Mouse (Mus musculus) brain, embryonic 14.5 days (tissue): ENCODE measurements around the gene Nckap5.

Experiments
- CTCF ChIP-seq: fragments of 200-500 bp; IDR thresholded peaks from 2 replicates; pipeline ENCODE4 v1.5.1; 2012; ENCODE audit warnings: inconsistent platforms, mild to moderate bottlenecking, moderate library complexity, borderline replicate concordance; ENCODE audit not compliant: insufficient read depth, insufficient read length; ENCODE audit errors: extremely low read depth
- POLR2A ChIP-seq: fragments of 200-500 bp; IDR thresholded peaks from 2 replicates; pipeline ENCODE4 v1.6.1; 2012; ENCODE audit warnings: mild to moderate bottlenecking, inconsistent platforms, borderline replicate concordance; ENCODE audit not compliant: poor library complexity, insufficient read depth, insufficient read length, severe bottlenecking; ENCODE audit errors: extremely low read depth

DNA sequence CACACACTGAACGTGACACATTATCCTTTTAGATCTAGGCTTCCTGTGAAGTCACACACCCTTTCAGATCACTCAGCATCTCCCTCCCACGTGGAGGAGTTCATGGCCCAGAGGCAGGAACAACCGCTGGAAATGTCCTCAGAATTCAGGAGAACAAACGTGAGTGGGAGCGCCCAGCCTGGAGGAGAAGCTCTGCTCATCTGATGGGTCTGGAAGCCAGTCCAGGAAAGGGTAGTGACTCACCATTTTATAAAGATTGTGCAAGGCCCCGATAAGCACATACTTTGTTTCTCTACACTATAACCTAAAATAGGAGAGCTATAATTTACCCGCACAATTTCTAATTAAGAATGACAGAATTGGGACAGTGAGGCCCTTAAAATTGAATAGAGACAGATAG, 24.1 kb downstream of the Nckap5 start:
- TF ChIP-seq CTCF (no peak), POLR2A (no peak)
